Mouse (Mus musculus) stomach, embryonic 15.5 days (tissue): ENCODE data around the gene Mllt3. TPM values are rescaled to one million over a fixed set of nuclear protein-coding genes. Genes with fewer than 3 reads are reported as not detected.

Source experiments
- polyA plus RNA-seq: library from polyadenylated mRNA; unstranded; fragments of >200 nt; fragmentation: Nextera tagmentation; extraction: Ambion mirVana; gene quantifications from 2 replicates; pipeline ENCODE4 v1.2.1, GENCODE M21; 2015

Mllt3 gene
- polyA plus RNA-seq, 1 experiment from 2014 or later, result 38.7 TPM

Other genes starting within 250 kb of the Mllt3 start
- gene Focad, start 61.3 kb upstream of the Mllt3 start, polyA plus RNA-seq, result 12.0 and 12.2 TPM in 2 replicates